Mouse (Mus musculus): ENCODE measurements around the gene Cops8. TPM values are rescaled to one million over a fixed set of nuclear protein-coding genes. Genes with fewer than 3 reads are reported as not detected.

The Cops8 gene
- polyA plus RNA-seq (2021; fragmentation: Nextera tagmentation) = 91.2 and 122 TPM in 2 replicates
- long read RNA-seq, experiment 1, transcript Cops8-201 (8 exons, 2,287 nt) = major isoform, 639 of 682 reads
- long read RNA-seq, experiment 1, partial matches to known transcripts = 12 of 682 reads
- long read RNA-seq, experiment 1, other reads (novel, unspliced or antisense) = 29 of 682 reads
- long read RNA-seq, experiment 2, transcript Cops8-201 (8 exons, 2,287 nt) = major isoform, 190 of 223 reads
- long read RNA-seq, experiment 2, partial matches to known transcripts = 15 of 223 reads
- long read RNA-seq, experiment 2, other reads (novel, unspliced or antisense) = 18 of 223 reads

GRCm38 (mm10) chr1:90602759-90603560 lies at the start of gene Cops8:
Cops8 (plus strand) TSS chr1:90602981.

Other genes with a start within 250 kb of the Cops8 start
- gene Col6a3, start 241.0 kb downstream of the Cops8 start, polyA plus RNA-seq (2021; fragmentation: Nextera tagmentation) = 0.10 and 0.16 TPM in 2 replicates

Data from left cerebral cortex, adult 6 months (tissue).